Mouse (Mus musculus) Patski (cell line): ENCODE results near the gene Zfand3. TPM values are rescaled to one million over a fixed set of nuclear protein-coding genes. Genes with fewer than 3 reads are reported as not detected.

Source experiments
- ATAC-seq: fragments of 100-300 bp; one replicate; pipeline ENCODE4 v1.8.0; 2021
- CTCF ChIA-PET: fragments of 350-600 bp; sonication (Branson Sonifier 250); formaldehyde crosslinking; loops from one replicate; lab custom pipeline; 2022; ENCODE audit warnings: inconsistent platforms; lab: Charles Lee
- POLR2A ChIA-PET: fragments of 350-600 bp; sonication (Branson Sonifier 250); formaldehyde crosslinking; loops from one replicate; lab custom pipeline; 2022; ENCODE audit warnings: antibody characterized with exemption, inconsistent platforms; lab: Charles Lee
- DNase-seq: peaks from one replicate; pipeline ENCODE4 v3.0.0-alpha.2; 2011; ENCODE audit warnings: low read depth, low spot score
- H3K27me3 ChIP-seq: fragments of 371-371 bp; one replicate; pipeline ENCODE4 v1.5.1; 2021
- CTCF ChIP-seq: fragments of 100-300 bp; IDR thresholded peaks from one replicate; pipeline ENCODE4 v1.5.1; 2021
- in situ Hi-C: fragments of 300-500 bp; cut with MboI; formaldehyde crosslinking; loops from 3 replicates; pipeline ENCODE4 v1.11.1; 2018; ENCODE audit warnings: low pct_unique_long_range_greater_than_20kb, mixed read lengths
- polyA plus RNA-seq: library from polyadenylated mRNA; unstranded; gene quantifications from one replicate; pipeline ENCODE4 v1.2.3, GENCODE M21; 2021

Zfand3 gene
- 133 TPM for polyA plus RNA-seq

DNA sequence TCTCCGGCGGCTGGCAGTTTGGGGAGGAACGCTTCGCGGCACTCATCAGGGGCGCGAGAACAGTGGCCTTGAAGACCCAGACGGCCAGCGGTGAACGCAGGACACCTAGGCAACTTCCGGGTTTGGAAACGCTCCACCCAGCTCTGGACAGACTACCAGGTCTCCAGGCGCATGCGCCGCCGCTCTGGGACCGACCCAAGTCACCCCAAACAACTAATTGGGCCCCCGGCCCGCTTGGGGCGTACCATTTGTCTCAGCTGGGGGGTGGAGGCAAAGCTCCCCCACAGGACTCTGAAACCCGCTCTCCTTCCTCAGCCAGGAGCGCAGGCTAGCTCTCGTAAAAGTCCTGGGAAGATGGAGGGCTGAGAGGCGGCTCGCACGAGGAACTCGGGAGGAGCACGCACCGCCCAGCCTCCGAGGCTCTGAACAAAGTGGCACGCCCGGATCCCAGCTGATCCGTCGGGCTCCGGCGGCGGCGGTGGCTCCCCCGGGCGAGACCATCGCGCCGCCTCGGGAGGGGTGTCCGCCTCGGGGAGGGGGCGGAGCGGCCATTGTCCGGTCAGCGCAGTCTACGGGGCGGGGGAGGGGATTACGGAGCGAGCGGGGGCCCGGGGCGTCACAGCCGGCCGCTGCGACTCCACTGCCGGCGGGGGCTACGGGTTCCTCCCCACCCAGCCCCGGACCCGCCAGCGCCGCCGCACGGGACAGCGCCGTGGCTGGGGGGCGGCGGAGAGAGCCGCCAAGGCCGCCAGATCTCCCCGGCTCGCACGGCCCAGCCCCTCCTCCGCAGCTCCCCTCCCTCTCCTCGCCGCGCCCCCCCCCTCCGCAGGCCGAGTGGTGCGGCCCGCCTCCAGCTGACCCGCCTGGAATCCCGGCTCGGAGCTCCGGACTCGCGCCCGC is at the start of gene Zfand3:
Gene Zfand3, plus strand, starts transcription at position 531 of the 900 bp plus-strand sequence.
- no peak for TF ChIP-seq CTCF
- no peaks in the 10 kb centered on the region for H3K27me3 ChIP-seq
- ATAC-seq (peak; percentile 86), DNase-seq (peak; percentile 78)
- CTCF ChIA-PET, result interaction anchor here (0.6 to 2.3 kb wide), 3 partner anchors 29 to 33 kb away, joined by 3 to 6 read pairs (median 3); no protein-coding TSS in a partner anchor
- in situ Hi-C loops, result no loop called here
- POLR2A ChIA-PET, result interaction anchor here (0.5 to 2.0 kb wide), 5 partner anchors 9 to 351 kb away, joined by 3 to 8 read pairs (median 4); no protein-coding TSS in a partner anchor

DNA sequence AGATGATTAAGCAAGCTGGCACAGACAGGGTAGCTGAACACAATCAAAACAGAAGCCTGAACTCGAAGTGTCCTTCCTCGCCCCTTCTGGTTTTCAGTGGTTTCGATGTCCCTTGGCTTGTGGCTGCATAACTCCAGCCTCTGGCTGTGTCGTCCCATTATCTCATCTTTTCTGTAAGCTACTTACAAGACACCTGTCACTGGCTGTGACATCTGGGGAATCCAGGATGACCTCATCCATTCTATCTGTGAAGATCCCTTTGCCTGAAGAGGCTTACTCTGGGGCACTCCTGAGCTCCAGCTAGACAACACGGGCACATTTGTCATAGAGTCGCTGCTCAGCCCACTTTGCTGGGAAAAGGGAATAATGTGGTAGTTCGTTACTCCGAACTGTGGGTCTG is 48.7 kb upstream of the Zfand3 start:
- DNase-seq (no peak), ATAC-seq (no peak)
- TF ChIP-seq CTCF, result no peak
- POLR2A ChIA-PET, result no interaction called here
- CTCF ChIA-PET, result interaction anchor here (0.9 kb wide), 1 partner anchor 19 kb away, joined by 3 read pairs; no protein-coding TSS in a partner anchor
- in situ Hi-C loops, result no loop called here
- H3K27me3 ChIP-seq, result peaks cover 6% of the 10 kb centered on the region

DNA sequence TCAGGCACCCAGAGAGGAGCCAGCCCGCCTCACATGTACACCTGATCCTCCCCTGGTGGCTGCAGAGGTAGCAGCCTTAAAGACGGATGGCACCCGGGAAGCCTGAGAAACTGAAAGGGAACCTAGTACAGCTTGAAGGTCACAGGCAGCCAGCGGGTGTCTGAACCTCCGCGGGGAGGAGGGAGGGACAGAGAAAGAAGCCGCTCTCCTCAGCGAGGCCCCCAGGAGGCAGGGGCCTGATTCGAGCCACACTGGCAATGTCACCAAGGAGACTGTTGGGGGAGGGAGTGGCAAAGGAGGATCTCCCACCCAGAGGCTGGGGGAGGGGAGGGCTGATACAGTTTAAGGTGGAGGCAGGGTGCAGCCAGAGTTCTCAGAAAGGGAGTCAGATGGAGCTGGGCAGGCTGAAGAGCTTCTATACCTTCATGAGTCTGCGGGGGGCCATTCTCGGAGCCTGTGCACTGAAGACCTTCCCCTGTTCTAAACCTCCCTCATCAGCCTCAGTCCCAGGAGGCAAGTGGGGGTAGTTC is 40.7 kb upstream of the Zfand3 start:
- TF ChIP-seq CTCF, result no peak
- DNase-seq (no peak), ATAC-seq (no peak)
- in situ Hi-C loops, result no loop called here
- CTCF ChIA-PET, result no interaction called here
- POLR2A ChIA-PET, result no interaction called here
- peaks cover 4% of the 10 kb centered on the region for H3K27me3 ChIP-seq

DNA sequence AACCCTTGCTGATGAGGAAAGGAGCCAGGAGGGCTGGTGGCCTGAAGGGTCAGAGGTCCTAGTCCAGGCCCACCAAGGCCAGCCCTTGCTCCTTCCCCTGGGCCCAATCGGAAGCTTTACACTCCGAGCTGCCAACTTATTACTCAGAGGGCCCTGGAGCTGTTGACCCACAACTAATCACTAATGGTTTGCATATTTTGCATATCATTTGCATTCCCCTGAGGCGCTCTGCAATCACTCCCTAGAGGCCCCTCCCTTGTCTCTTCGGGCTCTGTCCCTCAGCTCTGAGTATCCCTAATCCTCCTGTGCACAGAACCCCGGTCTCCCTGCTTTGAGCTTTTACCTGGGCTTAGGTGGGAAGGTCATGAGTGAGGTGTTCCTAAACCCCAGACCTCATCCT is 39.0 kb upstream of the Zfand3 start:
- in situ Hi-C loops, result no loop called here
- CTCF ChIA-PET, result no interaction called here
- no peak for TF ChIP-seq CTCF
- H3K27me3 ChIP-seq, result peaks cover 4% of the 10 kb centered on the region
- DNase-seq (no peak), ATAC-seq (no peak)
- POLR2A ChIA-PET, result no interaction called here

DNA sequence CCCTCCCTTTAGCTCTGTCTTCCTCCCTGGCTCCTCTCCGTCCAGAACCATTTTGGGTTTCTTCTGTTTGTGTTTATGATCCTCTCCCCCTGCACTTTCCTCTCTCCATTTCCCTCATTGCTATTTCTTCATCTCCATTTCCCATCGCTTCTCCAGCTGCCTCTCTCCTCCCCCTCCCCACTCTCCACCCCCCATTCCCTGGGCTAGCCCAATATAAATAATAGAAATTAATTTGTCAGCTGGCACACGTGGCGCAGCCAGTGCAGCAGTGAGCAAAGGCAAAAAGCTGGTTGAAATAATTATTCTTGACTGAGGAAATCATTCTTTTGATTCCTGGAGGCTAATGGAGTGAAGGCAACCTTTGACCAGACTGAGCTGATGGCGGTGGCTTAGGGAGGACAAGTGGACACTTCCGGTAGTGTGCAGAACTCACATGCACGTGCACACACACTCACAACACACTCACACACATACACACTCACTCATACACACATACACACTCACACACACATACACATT is 34.4 kb upstream of the Zfand3 start, which contains the start of gene Mdga1:
Gene Mdga1, minus strand, starts transcription at position 51 of the 519 bp plus-strand sequence.
- CTCF ChIA-PET, result interaction anchor here (1.6 kb wide), 1 partner anchor 34 kb away, joined by 3 read pairs; the partner anchor contains the start of gene Zfand3
- ATAC-seq, result no peak
- POLR2A ChIA-PET, result no interaction called here
- DNase-seq, result no peak
- no peaks in the 10 kb centered on the region for H3K27me3 ChIP-seq
- TF ChIP-seq CTCF, result no peak
- in situ Hi-C loops, result loop anchor here (10.0 kb wide), 2 partner anchors 75 to 485 kb away; no protein-coding TSS in a partner anchor

DNA sequence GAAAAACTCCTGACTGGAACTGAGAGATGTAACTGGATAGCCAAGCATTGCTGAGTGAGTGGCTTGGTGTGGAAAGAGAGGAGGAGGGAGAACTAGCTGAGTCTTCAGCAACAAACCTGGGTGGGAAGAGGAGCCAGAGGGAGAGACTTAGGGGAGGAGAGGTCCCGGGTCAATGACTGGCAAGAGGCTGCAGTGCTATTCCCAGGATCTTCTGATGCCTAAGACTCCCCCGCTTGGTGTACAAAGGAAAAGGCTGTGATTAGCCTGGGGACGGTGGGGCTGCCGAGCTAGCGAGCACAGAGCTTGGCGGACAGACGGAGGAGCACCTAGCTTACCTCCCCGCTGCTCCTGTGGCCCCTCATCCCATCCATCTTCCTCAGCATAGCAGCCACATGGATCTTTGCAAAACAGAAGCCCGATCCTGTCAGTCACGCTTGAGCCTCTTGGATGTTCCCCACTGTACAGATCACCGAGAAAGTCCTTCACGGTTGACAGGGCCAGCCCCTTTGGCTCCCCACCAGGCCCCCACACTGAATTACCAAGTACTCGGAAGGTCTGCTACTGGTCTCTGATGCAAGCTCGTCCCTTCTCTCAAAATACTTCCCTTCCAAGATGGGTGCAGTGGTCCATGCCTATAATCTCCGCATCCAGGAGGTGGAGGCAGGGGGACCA is 32.6 kb upstream of the Zfand3 start:
- no peak for TF ChIP-seq CTCF
- ATAC-seq, result no peak
- in situ Hi-C loops, result loop anchor here (10.0 kb wide), 2 partner anchors 77 to 483 kb away; no protein-coding TSS in a partner anchor
- CTCF ChIA-PET, result interaction anchor here (1.2 to 1.6 kb wide), 2 partner anchors 14 to 33 kb away, joined by 3 to 4 read pairs; partner anchors contain the start of gene Zfand3
- POLR2A ChIA-PET, result no interaction called here
- H3K27me3 ChIP-seq, result no peaks in the 10 kb centered on the region
- DNase-seq, result no peak

DNA sequence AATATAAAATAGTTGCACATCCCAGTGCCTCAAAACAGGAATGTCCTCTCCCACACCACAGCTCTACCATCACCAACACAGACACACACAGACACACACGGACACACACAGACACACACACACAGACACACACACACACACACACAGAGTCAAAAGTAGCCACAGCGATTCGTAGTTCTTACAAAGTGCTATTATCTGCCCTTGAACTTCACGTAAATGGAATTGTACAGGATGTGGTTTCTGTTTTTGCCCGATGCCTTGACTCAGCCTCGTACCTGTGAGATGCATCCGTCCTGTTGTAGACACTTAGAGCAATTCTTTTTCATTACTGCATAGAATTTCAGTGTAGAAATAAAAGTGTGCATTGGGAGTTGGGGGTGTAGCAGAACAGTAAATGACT is 31.3 kb upstream of the Zfand3 start:
- ChIA-PET POLR2A (no interaction called here), CTCF (interaction anchor here (1.4 kb wide), 1 partner anchor 482 kb away, joined by 4 read pairs; no protein-coding TSS in a partner anchor)
- no peak for DNase-seq
- ATAC-seq, result no peak
- in situ Hi-C loops, result loop anchor here (10.0 kb wide), 2 partner anchors 78 to 482 kb away; no protein-coding TSS in a partner anchor
- no peaks in the 10 kb centered on the region for H3K27me3 ChIP-seq
- no peak for TF ChIP-seq CTCF

DNA sequence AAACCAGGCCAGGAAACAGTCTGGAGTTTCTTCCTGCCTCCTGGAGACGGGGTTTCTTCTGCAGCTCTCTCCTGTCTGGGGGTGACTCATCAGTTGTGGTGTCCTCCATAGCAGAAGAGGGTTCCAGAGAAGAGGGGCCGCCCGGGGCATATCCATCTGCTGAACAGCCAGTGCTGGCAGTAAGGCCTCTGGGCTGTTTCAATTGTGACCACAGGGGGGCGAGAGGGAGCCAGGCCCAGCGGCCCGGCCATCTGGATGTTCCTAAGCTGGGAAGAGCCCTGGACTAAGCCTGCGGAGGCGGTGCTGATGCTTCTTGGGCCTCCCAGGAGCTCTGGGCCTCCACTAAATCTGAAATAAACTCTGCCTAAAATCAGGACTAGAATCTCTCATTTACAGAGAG is 28.8 kb upstream of the Zfand3 start:
- H3K27me3 ChIP-seq, result no peaks in the 10 kb centered on the region
- TF ChIP-seq CTCF, result peak; percentile 98
- ChIA-PET POLR2A (interaction anchor here (0.6 to 2.7 kb wide), 5 partner anchors 25 to 482 kb away, joined by 3 to 8 read pairs (median 4); partner anchors contain the start of gene Zfand3), CTCF (interaction anchor here (0.6 to 1.9 kb wide), 16 partner anchors 8 to 478 kb away, joined by 3 to 8 read pairs (median 3); partner anchors contain the start of gene Zfand3)
- peak; percentile 89 for ATAC-seq
- in situ Hi-C loops, result loop anchor here (5.0 to 10.0 kb wide), 4 partner anchors 47 to 479 kb away; no protein-coding TSS in a partner anchor
- DNase-seq, result peak; percentile 56

DNA sequence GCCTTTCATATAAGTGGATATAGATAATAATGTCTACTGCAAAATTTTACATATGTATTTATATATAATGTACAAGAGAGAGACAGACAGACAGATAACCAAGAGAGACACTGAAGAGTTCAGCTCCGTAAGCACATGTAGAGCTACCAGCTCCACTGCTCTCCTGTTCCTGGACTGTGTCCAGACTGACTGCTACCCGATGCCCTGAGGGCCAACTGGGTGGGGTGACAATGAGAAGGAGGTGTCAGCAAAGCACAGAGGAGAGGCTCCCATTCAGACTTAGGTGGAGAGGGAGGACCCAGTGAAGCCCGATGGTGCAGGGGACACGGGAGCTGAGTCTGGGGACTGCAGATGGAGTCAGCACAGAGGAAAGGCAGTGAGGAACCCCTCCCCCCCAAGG is 25.5 kb upstream of the Zfand3 start:
- no peaks in the 10 kb centered on the region for H3K27me3 ChIP-seq
- no peak for TF ChIP-seq CTCF
- in situ Hi-C loops, result loop anchor here (5.0 to 10.0 kb wide), 4 partner anchors 43 to 476 kb away; no protein-coding TSS in a partner anchor
- ChIA-PET POLR2A (no interaction called here), CTCF (no interaction called here)
- DNase-seq (no peak), ATAC-seq (no peak)
